Mouse (Mus musculus) embryonic facial prominence, embryonic 15.5 days (tissue): ENCODE results near the gene Pea15a. TPM values are rescaled to one million over a fixed set of nuclear protein-coding genes. Genes with fewer than 3 reads are reported as not detected.

Source experiments
- ATAC-seq: fragments of 200-750 bp; cut with Nextera tagmentation; 2 replicates; pipeline ENCODE4 v1.8.0; 2017; ENCODE audit warnings: low read depth, moderate TSS enrichment; ENCODE audit not compliant: insufficient number of reproducible peaks, low FRiP score, low TSS enrichment
- H3K27ac ChIP-seq: fragments of 300-500 bp; sonication (generic); replicated peaks from 2 replicates; pipeline ENCODE4 v1.5.1; 2015; ENCODE audit warnings: mild to moderate bottlenecking, inconsistent platforms
- H3K27me3 ChIP-seq: fragments of 300-500 bp; sonication (generic); 2 replicates; pipeline ENCODE4 v1.6.1; 2015; ENCODE audit warnings: inconsistent platforms
- H3K36me3 ChIP-seq: fragments of 300-500 bp; sonication (generic); 2 replicates; pipeline ENCODE4 v1.6.1; 2015; ENCODE audit warnings: mild to moderate bottlenecking, inconsistent platforms
- H3K4me1 ChIP-seq: fragments of 300-500 bp; sonication (generic); 2 replicates; pipeline ENCODE4 v1.6.1; 2015; ENCODE audit warnings: inconsistent platforms
- H3K4me2 ChIP-seq: fragments of 300-500 bp; sonication (generic); replicated peaks from 2 replicates; pipeline ENCODE4 v1.6.1; 2015; ENCODE audit warnings: mild to moderate bottlenecking, inconsistent platforms
- H3K4me3 ChIP-seq: fragments of 300-500 bp; sonication (generic); replicated peaks from 2 replicates; pipeline ENCODE4 v1.5.1; 2015; ENCODE audit warnings: mild to moderate bottlenecking, inconsistent platforms
- H3K9ac ChIP-seq: fragments of 300-500 bp; sonication (generic); 2 replicates; pipeline ENCODE4 v1.6.1; 2015; ENCODE audit warnings: inconsistent platforms
- H3K9me3 ChIP-seq: fragments of 300-500 bp; sonication (generic); replicated peaks from 2 replicates; pipeline ENCODE4 v1.6.1; 2016; ENCODE audit warnings: inconsistent platforms
- WGBS: fragments of 180-500 bp; shearing (Covaris S2); methylation state at CpG from one replicate; pipeline ENCODE4 v1.1.7; 2015; 5-methylcytosine and 5-hydroxymethylcytosine counted together
- polyA plus RNA-seq: library from polyadenylated mRNA; unstranded; fragments of >200 nt; fragmentation: Nextera tagmentation; extraction: Ambion mirVana; gene quantifications from 2 replicates; pipeline ENCODE4 v1.2.1, GENCODE M21; 2015

Pea15a gene
- polyA plus RNA-seq, 1 experiment from 2014 or later: 122 TPM

DNA sequence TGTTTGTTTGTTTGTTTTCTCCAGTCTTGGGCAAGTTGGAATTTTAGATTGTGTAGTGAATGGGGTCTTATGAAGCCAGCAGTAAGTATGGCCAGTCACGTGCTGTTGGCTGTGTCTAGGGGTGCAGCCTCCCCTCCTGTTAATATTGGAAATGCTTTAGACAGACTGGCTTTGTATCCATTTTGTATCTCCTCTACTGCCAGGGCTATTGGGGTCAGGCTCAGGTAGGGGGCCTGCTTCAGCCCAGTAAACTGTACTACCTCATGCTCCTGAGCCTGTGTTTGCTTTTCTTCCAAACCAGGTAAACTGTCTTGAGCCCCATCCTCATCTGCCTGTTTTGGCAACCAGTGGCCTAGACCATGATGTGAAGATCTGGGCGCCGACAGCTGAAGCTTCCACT is 14.4 kb downstream of the Pea15a start:
- WGBS: 91% methylated on average over 3 of the region's 3 CpGs
- Histone ChIP-seq H3K27me3 (no peaks in the 10 kb centered on the region), H3K4me1 (no peaks in the 10 kb centered on the region), H3K9me3 (no peaks in the 10 kb centered on the region), H3K9ac (no peak overlapping the region), H3K36me3 (peaks cover 92% of the 10 kb centered on the region), H3K4me2 (no peak overlapping the region), H3K4me3 (no peak overlapping the region), H3K27ac (no peak overlapping the region)
- ATAC-seq: no peak

GRCm38 (mm10) chr1:172191578-172191977 is 15.0 kb downstream of the Pea15a start:
- 79% methylated on average over 2 of the region's 2 CpGs for WGBS
- H3K27ac ChIP-seq: no peak overlapping the region
- no peak overlapping the region for H3K4me2 ChIP-seq

DNA sequence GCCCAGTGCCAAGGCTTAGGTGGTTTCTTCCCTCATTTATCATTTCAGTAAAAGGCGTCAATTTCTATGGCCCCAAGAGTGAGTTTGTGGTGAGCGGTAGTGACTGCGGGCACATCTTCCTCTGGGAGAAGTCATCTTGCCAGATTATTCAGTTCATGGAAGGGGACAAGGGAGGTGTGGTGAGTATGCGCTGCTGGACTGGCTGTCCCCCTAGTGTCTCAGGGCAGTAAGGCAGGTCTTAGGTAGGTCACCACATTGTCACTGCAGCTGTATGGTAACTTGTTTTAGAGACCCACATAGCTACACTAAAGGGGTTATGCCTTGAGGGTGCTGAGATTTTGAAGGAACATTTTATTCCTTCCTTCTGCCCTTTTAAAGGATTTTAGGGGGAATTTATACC is 17.7 kb downstream of the Pea15a start:
- H3K4me3 ChIP-seq: no peak overlapping the region
- H3K27me3 ChIP-seq: no peaks in the 10 kb centered on the region
- no peaks in the 10 kb centered on the region for H3K9me3 ChIP-seq
- H3K9ac ChIP-seq: no peak overlapping the region
- peaks cover 74% of the 10 kb centered on the region for H3K36me3 ChIP-seq
- no peaks in the 10 kb centered on the region for H3K4me1 ChIP-seq
- H3K4me2 ChIP-seq: no peak overlapping the region
- no peak overlapping the region for H3K27ac ChIP-seq
- no peak for ATAC-seq
- WGBS: 70% methylated on average over 4 of the region's 4 CpGs

More at GRCm38 (mm10) chr1:172191578-172191977, 15.0 kb downstream of the Pea15a start:
- Histone ChIP-seq H3K27me3 (no peaks in the 10 kb centered on the region), H3K4me1 (no peaks in the 10 kb centered on the region), H3K4me3 (no peak overlapping the region), H3K9me3 (no peaks in the 10 kb centered on the region), H3K36me3 (peaks cover 92% of the 10 kb centered on the region), H3K9ac (no peak overlapping the region)
- ATAC-seq: no peak

DNA sequence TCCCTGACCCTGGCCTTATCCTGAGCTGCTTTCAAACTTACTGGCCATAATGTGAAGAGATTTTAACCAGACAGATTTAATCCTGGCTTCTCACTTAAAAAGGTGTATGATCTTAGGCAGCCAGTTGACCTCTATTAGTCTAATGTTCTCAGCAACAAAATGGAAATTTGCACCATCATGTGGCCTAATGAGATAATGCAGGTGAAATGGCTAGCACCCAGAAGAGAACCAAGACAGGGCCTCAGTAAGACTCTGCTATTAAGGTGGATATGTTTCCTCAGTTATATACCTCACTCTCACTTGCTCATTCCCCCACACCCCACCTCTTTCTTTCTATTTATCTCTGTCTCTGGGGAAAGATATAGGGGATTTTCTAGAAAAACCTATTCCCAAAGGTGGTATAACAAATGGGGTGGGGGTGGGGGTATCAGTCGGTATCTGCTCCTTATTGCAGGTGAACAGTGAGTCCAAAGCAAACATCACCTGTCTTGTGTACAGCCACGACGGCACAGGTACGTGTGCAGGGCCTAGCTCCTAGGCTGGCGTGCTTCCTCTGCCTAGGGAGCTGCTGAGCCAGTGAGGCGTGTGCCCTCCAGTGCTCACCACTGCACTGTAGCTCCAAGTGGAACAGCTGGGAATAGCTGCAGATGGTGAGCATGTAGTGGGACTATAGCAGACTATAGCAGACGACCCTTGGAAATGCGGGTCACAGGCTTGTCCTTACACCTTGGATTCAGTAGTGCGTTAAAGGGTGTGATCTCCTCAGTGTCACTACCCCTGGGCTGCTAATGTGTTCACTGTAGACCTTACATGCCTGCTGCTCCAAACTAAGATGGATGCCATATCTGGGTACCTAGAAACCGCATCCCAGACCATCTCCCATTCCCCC is 20.0 kb downstream of the Pea15a start:
- no peak overlapping the region for H3K9ac ChIP-seq
- WGBS: 94% methylated on average over 10 of the region's 10 CpGs
- no peak overlapping the region for H3K4me3 ChIP-seq
- no peaks in the 10 kb centered on the region for H3K9me3 ChIP-seq
- no peaks in the 10 kb centered on the region for H3K4me1 ChIP-seq
- no peak overlapping the region for H3K4me2 ChIP-seq
- H3K36me3 ChIP-seq: peaks cover 67% of the 10 kb centered on the region
- ATAC-seq: no peak
- no peak overlapping the region for H3K27ac ChIP-seq
- H3K27me3 ChIP-seq: no peaks in the 10 kb centered on the region

DNA sequence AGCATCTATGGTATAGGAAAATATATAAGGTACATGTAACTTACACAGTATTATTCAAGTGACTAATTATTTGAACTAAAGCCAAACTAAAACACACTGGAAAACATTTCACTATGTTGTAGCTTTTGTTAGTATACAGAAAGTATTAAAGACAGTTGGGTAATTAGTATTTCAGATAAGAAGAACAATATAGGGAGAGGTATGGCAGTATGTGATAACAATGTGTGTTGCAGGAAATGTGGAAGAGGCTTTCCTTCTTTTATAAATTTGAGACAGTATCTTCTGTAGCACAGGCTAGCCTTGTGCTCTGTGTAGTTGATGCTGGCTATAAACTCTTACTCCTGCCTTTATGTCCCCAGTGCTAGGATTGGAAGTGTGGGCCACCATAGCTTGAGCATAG is 22.7 kb downstream of the Pea15a start:
- peaks cover 59% of the 10 kb centered on the region for H3K36me3 ChIP-seq
- no peak overlapping the region for H3K4me2 ChIP-seq
- no peak overlapping the region for H3K4me3 ChIP-seq
- H3K4me1 ChIP-seq: no peaks in the 10 kb centered on the region
- no peaks in the 10 kb centered on the region for H3K27me3 ChIP-seq
- no peak overlapping the region for H3K9ac ChIP-seq
- ATAC-seq: no peak
- no peak overlapping the region for H3K27ac ChIP-seq
- no peaks in the 10 kb centered on the region for H3K9me3 ChIP-seq

- peaks cover 56% of the 10 kb centered on the region for H3K36me3 ChIP-seq
- no peak overlapping the region for H3K9ac ChIP-seq
- H3K9me3 ChIP-seq: no peaks in the 10 kb centered on the region
- H3K27ac ChIP-seq: no peak overlapping the region
- no peak overlapping the region for H3K4me2 ChIP-seq
- ATAC-seq: no peak
- H3K27me3 ChIP-seq: no peaks in the 10 kb centered on the region
- WGBS: 91% methylated on average over 6 of the region's 6 CpGs
- no peak overlapping the region for H3K4me3 ChIP-seq
- no peaks in the 10 kb centered on the region for H3K4me1 ChIP-seq
Observed at GRCm38 (mm10) chr1:172183056-172183455, 23.5 kb downstream of the Pea15a start.

DNA sequence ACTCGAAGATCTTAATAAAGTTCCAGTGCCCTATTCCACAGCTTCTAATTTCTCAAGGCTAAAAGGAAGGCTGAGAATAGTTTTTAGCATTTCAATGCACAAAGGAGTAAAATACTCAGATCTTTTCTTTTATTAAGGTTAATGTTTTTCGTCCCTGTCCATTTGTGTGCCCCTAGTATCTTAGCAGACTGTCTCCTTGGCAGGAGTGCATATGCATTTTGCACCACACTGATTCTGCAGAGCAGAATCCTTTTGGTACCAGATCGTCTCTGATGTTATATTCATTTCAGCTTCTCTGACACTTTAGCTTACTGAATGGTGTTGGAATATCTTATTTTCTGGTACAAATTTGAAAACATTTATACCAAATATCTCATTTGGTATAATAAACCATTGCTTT is 24.8 kb downstream of the Pea15a start:
- H3K9ac ChIP-seq: no peak overlapping the region
- no peak overlapping the region for H3K4me2 ChIP-seq
- no peaks in the 10 kb centered on the region for H3K4me1 ChIP-seq
- H3K4me3 ChIP-seq: no peak overlapping the region
- peaks cover 52% of the 10 kb centered on the region for H3K36me3 ChIP-seq
- WGBS: 90% methylated on average over 3 of the region's 3 CpGs
- no peak for ATAC-seq
- no peak overlapping the region for H3K27ac ChIP-seq
- H3K27me3 ChIP-seq: no peaks in the 10 kb centered on the region
- H3K9me3 ChIP-seq: no peaks in the 10 kb centered on the region

DNA sequence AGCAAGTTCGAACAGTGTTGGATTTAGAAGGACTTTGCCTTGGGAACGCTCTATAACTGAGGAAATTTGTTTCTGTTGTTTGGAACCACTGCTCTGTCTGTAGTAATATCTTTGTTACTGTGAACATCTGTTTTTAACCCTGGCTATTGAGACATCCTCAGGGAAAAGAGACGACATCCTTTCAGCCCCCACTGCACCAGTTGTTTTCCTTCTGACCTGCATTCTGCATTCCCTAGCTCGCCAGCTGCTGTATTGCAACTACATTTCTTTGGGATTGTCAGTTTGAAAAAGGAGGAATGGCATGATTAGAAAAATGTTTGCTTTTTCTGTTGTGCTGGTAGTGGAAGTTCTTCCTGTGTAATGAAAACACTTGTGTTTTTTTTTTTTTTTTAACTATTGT is 25.7 kb downstream of the Pea15a start:
- Histone ChIP-seq H3K9me3 (no peaks in the 10 kb centered on the region), H3K4me3 (no peak overlapping the region), H3K27me3 (no peaks in the 10 kb centered on the region), H3K9ac (no peak overlapping the region), H3K4me1 (no peaks in the 10 kb centered on the region), H3K4me2 (no peak overlapping the region), H3K36me3 (peaks cover 47% of the 10 kb centered on the region), H3K27ac (no peak overlapping the region)
- 50% methylated on average over 4 of the region's 4 CpGs for WGBS
- no peak for ATAC-seq

DNA sequence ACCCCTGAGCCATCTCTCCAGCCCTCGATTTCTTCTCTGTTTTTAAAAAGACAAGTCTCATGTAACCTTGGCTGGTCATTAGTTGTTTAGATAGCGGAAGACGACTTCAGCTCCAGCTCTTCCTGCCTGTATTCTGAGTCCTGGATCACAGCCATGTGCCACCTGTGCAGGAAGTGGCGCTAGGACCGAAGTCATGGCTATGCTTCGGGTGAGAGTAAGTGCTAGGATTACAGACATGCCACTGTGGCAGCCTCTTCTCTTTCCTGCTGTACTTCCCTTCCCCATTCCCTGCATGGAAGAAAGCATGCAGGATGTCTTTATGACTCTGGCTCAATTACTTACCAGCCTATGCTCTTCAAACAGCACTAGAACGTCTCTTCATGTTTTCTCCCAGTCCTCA is 27.5 kb downstream of the Pea15a start:
- 73% methylated on average over 7 of the region's 7 CpGs for WGBS
- Histone ChIP-seq H3K4me1 (no peaks in the 10 kb centered on the region), H3K4me2 (no peak overlapping the region), H3K9me3 (no peaks in the 10 kb centered on the region), H3K9ac (no peak overlapping the region), H3K36me3 (peaks cover 62% of the 10 kb centered on the region), H3K27me3 (no peaks in the 10 kb centered on the region), H3K27ac (no peak overlapping the region), H3K4me3 (no peak overlapping the region)
- no peak for ATAC-seq

GRCm38 (mm10) chr1:172177791-172178190 is 28.8 kb downstream of the Pea15a start:
- no peaks in the 10 kb centered on the region for H3K27me3 ChIP-seq
- ATAC-seq: no peak
- H3K36me3 ChIP-seq: peaks cover 71% of the 10 kb centered on the region
- no peak overlapping the region for H3K27ac ChIP-seq
- no peaks in the 10 kb centered on the region for H3K9me3 ChIP-seq
- H3K4me2 ChIP-seq: no peak overlapping the region
- 84% methylated on average over 7 of the region's 7 CpGs for WGBS
- H3K4me3 ChIP-seq: no peak overlapping the region
- H3K4me1 ChIP-seq: no peaks in the 10 kb centered on the region
- no peak overlapping the region for H3K9ac ChIP-seq

DNA sequence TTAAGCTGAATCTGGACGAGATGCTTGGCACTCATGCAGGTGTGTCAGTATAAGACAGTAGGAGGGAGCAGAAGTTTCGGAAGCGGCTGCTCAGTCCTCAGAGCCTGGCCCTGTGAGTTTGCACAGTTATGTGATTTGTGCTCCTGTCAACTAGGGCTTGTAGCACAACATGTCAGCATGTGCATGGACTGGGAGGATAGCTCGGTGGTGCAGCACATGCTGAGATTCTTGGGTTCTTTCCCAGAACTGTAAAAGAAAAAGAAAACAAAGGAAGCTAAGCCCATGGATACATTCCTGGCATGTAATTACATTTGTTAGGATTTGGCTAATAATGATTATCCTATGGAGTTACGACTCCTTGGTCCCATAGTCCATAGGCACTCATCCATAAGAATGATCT is 33.4 kb downstream of the Pea15a start:
- no peak overlapping the region for H3K9ac ChIP-seq
- WGBS: 76% methylated on average over 5 of the region's 5 CpGs
- no peaks in the 10 kb centered on the region for H3K27me3 ChIP-seq
- H3K36me3 ChIP-seq: peaks cover 80% of the 10 kb centered on the region
- H3K4me2 ChIP-seq: no peak overlapping the region
- H3K4me3 ChIP-seq: no peak overlapping the region
- no peak overlapping the region for H3K27ac ChIP-seq
- no peaks in the 10 kb centered on the region for H3K4me1 ChIP-seq
- no peaks in the 10 kb centered on the region for H3K9me3 ChIP-seq
- ATAC-seq: no peak

DNA sequence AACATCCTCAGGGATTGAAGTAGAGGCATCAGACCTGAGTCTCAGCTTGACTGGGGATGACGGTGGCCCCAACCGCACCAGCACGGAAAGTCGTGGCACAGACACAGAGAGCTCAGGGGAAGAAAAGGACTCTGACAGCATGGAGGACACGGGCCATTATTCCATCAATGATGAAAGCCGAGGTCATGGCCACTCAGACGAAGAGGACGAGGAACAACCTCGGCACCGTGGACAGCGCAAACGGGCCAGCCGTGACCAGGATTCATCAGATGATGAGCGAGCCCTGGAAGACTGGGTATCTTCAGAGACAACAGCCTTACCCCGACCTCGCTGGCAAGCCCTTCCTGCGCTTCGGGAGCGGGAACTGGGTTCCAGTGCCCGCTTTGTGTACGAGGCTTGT is 34.2 kb downstream of the Pea15a start:
- no peaks in the 10 kb centered on the region for H3K27me3 ChIP-seq
- no peak overlapping the region for H3K4me3 ChIP-seq
- no peak overlapping the region for H3K9ac ChIP-seq
- peaks cover 80% of the 10 kb centered on the region for H3K36me3 ChIP-seq
- no peaks in the 10 kb centered on the region for H3K9me3 ChIP-seq
- H3K4me2 ChIP-seq: no peak overlapping the region
- no peaks in the 10 kb centered on the region for H3K4me1 ChIP-seq
- ATAC-seq: no peak
- WGBS: 93% methylated on average over 21 of the region's 21 CpGs
- no peak overlapping the region for H3K27ac ChIP-seq
